Mouse (Mus musculus): ENCODE measurements around the gene Tcf12.

The Tcf12 gene

GRCm38 (mm10) chr9:72111622-72112550, at the start of gene Tcf12:
TSS of gene Tcf12 (minus strand) at chr9:72111871.
- CTCF ChIA-PET: interaction anchor here (2.6 kb wide), 1 partner anchor 18 kb away, joined by 29 read pairs; no protein-coding TSS in a partner anchor

- CTCF ChIA-PET: no interaction called here
Measured at GRCm38 (mm10) chr9:72158392-72158791, 46.7 kb upstream of the Tcf12 start.

GRCm38 (mm10) chr9:72157091-72157490, 45.4 kb upstream of the Tcf12 start:
- CTCF ChIA-PET: interaction anchor here (0.6 kb wide), 2 partner anchors 1662 to 1937 kb away, joined by 3 to 7 read pairs; no protein-coding TSS in a partner anchor

- CTCF ChIA-PET: interaction anchor here (0.8 kb wide), 1 partner anchor 509 kb away, joined by 3 read pairs; no protein-coding TSS in a partner anchor
Measured at GRCm38 (mm10) chr9:72155250-72156138, 43.8 kb upstream of the Tcf12 start.

GRCm38 (mm10) chr9:72144148-72144547, 32.5 kb upstream of the Tcf12 start:
- CTCF ChIA-PET: no interaction called here

GRCm38 (mm10) chr9:72137899-72138298, 26.2 kb upstream of the Tcf12 start:
- CTCF ChIA-PET: no interaction called here

GRCm38 (mm10) chr9:72133772-72134245, 22.1 kb upstream of the Tcf12 start:
- CTCF ChIA-PET: no interaction called here

- CTCF ChIA-PET: no interaction called here
Measured at GRCm38 (mm10) chr9:72133089-72133771, 21.6 kb upstream of the Tcf12 start.

- CTCF ChIA-PET: no interaction called here
Measured at GRCm38 (mm10) chr9:72132728-72133088, 21.0 kb upstream of the Tcf12 start.

- CTCF ChIA-PET: interaction anchor here (2.3 kb wide), 1 partner anchor 17 kb away, joined by 29 read pairs; the partner anchor contains the start of gene Tcf12
Measured at GRCm38 (mm10) chr9:72129884-72130283, 18.2 kb upstream of the Tcf12 start.

GRCm38 (mm10) chr9:72125442-72125841, 13.8 kb upstream of the Tcf12 start:
- CTCF ChIA-PET: no interaction called here

- CTCF ChIA-PET: no interaction called here
Measured at GRCm38 (mm10) chr9:72118490-72118889, 6.8 kb upstream of the Tcf12 start.

- CTCF ChIA-PET: interaction anchor here (0.7 to 2.6 kb wide), 2 partner anchors 18 to 19 kb away, joined by 5 to 29 read pairs; no protein-coding TSS in a partner anchor
Measured at GRCm38 (mm10) chr9:72111004-72111621, 558 bp downstream of the Tcf12 start.

GRCm38 (mm10) chr9:72110627-72111003, 1.1 kb downstream of the Tcf12 start:
- CTCF ChIA-PET: interaction anchor here (0.7 kb wide), 1 partner anchor 18 kb away, joined by 5 read pairs; no protein-coding TSS in a partner anchor

GRCm38 (mm10) chr9:72103471-72103870, 8.2 kb downstream of the Tcf12 start:
- CTCF ChIA-PET: no interaction called here

GRCm38 (mm10) chr9:72099945-72100685, 11.6 kb downstream of the Tcf12 start:
- CTCF ChIA-PET: no interaction called here

- CTCF ChIA-PET: interaction anchor here (1.3 kb wide), 1 partner anchor 13 kb away, joined by 3 read pairs; no protein-coding TSS in a partner anchor
Measured at GRCm38 (mm10) chr9:72098056-72098455, 13.6 kb downstream of the Tcf12 start.

- CTCF ChIA-PET: interaction anchor here (1.3 kb wide), 1 partner anchor 12 kb away, joined by 3 read pairs; no protein-coding TSS in a partner anchor
Measured at GRCm38 (mm10) chr9:72097083-72097482, 14.6 kb downstream of the Tcf12 start.

- CTCF ChIA-PET: interaction anchor here (0.6 to 1.1 kb wide), 2 partner anchors 364 to 499 kb away, joined by 3 read pairs; no protein-coding TSS in a partner anchor
Measured at GRCm38 (mm10) chr9:72094675-72095074, 17.0 kb downstream of the Tcf12 start.

- CTCF ChIA-PET: no interaction called here
Measured at GRCm38 (mm10) chr9:72092191-72092590, 19.5 kb downstream of the Tcf12 start.
